Mouse (Mus musculus) adrenal gland, postnatal 0 days (tissue): Measurements from ENCODE around the gene Uts2b. TPM values are rescaled to one million over a fixed set of nuclear protein-coding genes. Genes with fewer than 3 reads are reported as not detected.

Experiments
- polyA plus RNA-seq: library from polyadenylated mRNA; unstranded; fragments of >200 nt; fragmentation: Nextera tagmentation; extraction: Ambion mirVana; gene quantifications from 2 replicates; pipeline ENCODE4 v1.2.1, GENCODE M21; 2015

Gene Uts2b
- 0.16 TPM in 1 of 2 replicates, not detected in the other for polyA plus RNA-seq

GRCm38 (mm10) chr16:27370191-27370590 lies at the start of gene Uts2b:
Gene Uts2b (minus strand): TSS chr16:27370239.

GRCm38 (mm10) chr16:27388761-27389451 lies 18.9 kb upstream of the Uts2b start, which contains the start of gene Ccdc50:
Gene Ccdc50 (plus strand): TSS chr16:27388869.

DNA sequence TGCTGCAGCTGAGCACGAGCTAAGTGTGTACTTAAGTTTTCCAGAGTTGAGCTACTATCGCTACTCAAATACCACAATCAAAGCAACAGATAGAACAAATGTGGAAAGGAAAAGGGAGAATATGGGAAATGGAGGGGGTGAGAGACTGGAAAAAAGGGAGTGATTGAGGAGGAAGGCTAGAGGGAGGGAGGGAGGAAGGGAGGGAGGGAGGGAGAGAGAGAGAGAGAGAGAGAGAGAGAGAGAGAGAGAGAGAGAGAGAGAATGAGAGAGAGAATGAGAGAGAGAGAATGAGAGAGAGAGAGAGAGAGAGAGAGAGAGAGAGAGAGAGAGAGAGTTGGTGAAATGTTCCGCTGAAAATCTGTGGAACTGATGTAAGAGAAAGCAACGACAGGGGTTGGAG lies 62.9 kb downstream of the Uts2b start, which contains the start of gene Ostn:
Gene Ostn, plus strand, starts transcription at position 301 of the 400 bp plus-strand sequence.

Other genes starting within 250 kb of the Uts2b start
- gene Ostn, start 62.8 kb downstream of the Uts2b start, polyA plus RNA-seq, result 0.11 and 0.18 TPM in 2 replicates
- 19.9 and 28.3 TPM in 2 replicates for gene Ccdc50, start 18.6 kb upstream of the Uts2b start, polyA plus RNA-seq